Mouse (Mus musculus): Measurements from ENCODE around the gene Agpat2.

Agpat2 gene

GRCm38 (mm10) chr2:26573396-26573795, 30.8 kb downstream of the Agpat2 start:
- DNase-seq = no peak

DNA sequence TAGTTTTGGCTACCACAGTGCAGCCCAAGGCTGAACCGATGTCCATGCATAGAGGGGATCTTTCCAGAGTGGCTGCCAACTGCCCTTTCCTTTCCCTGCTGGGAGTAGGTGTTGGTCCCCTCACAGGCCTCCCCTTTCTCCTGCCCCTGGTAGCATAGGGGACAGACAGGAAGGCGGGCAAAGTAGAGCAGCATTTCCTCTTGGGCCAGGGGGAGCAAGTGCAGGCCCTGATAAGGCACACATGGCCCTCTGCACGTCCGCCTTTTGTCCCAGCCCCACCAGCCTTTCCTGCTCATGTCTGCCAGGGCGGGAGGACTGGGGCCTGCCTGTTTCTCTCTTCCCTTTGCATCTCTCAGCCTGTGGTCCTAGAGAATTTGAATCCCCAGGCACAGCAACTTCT, 32.4 kb downstream of the Agpat2 start:
- DNase-seq = no peak

- no peak for DNase-seq
Observed at GRCm38 (mm10) chr2:26571400-26571799, 32.8 kb downstream of the Agpat2 start.

DNA sequence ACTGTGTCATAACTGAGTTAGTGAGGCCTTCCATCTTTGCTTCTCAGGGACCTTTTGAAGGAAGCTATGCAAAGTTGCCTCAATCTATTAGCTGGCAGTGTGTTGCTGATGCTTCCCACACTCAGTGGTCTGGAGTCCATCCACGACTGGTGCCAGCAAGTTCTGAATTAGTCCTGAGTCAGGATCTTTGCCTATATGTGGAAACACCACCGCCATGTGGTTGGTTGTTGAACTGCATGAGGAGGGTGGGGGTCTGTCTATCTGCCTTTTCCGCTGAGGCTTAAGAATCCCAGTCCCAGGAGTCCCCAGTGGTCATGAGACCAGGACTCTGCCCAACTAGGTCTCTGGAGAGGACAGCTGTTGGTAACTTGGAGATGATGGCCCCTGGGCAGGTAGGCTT, 34.2 kb downstream of the Agpat2 start:
- peak; percentile 72 for DNase-seq

DNA sequence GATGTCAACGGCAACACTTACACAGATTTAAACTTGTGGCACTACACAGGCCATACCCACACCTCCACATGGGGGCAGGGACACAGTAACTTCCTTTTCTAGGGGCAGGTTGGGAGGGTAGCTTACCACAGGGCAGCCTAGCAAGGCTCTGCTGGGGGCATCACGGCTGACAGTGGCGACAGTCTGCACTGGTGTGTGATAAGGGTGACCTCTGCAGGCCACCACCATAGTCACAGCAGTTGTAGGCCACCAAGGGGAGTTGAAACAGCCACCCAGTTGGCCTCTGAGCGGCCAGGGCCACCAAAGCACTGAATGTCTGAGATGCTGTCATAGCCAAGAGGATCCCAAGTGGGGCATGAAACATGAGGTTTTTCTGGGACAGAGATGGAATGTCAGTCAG, 38.0 kb downstream of the Agpat2 start:
- DNase-seq = peak; percentile 74

DNA sequence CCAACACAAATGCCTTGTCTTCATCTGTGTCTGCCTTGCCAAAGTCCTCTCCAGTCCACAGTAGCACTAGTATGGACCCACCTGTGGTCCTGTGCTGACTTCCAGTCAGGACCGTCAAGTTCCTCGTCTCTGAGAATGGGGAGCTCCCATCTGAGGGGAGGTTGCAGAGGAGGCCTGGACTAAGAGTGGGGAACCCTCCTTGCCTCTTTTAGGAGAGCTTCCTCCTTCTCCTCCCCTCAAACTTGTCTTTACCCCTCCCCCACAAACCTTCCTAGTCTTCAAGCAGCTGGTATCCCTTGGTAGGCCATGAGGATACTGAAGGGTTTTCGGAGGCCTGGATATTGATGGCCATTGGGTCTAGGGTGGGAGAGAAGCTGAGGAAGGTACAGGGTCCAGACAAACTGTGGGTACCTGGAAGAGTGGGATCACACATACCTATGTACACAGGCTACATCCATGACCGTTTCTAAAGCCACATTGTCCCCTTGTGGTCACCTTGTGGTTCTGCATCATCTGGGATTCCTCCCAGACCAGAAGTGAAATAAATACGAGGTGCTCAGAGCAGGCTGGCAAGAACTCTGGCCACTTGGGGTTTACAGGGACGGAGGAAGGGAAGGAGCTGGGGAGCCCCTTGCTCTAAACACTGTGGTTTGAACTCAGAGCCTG, 42.7 kb downstream of the Agpat2 start:
- DNase-seq = peak; percentile 79

DNA sequence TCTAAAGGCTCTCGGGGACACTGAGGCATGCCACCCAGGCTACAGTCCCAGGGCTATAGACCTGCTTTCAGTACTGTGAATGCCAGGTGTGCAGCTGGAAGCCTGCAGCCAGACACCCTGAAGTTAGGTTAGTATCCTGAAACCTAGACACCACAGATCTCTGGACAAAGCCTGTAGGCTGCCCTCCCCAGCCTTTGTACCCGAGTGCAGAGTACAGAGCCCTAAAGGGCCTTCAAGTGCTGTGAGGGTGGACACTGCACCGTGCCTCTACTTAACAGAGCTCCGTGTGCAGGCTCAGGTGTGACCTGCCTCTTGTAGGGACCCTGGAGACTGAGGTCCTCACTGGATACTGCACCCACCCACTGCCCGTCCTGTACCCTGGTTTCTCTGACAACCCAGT, 43.7 kb downstream of the Agpat2 start:
- no peak for DNase-seq

GRCm38 (mm10) chr2:26556535-26556993, 47.7 kb downstream of the Agpat2 start:
- no peak for DNase-seq

GRCm38 (mm10) chr2:26555076-26555475, 49.1 kb downstream of the Agpat2 start:
- DNase-seq = no peak

DNA sequence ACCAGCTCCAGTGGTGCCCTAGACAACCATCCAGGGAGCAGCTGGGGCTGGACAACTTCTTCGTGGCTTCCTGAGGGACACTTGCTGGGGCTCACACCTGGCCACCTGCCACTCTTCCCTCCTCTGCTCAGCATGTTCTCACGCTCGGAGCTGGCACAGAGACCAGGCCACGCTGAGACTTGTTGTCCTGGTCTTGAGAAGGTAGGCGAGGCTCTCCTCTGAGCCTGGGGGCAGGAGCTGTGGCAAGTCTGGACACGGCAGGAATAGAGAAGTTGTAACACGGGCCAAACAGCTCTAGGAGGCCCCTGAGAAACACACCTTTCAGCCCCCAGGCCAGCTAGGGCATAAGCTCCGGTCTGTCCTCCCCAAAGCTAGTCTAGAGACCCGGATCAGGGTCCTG, 50.3 kb downstream of the Agpat2 start:
- no peak for DNase-seq

DNA sequence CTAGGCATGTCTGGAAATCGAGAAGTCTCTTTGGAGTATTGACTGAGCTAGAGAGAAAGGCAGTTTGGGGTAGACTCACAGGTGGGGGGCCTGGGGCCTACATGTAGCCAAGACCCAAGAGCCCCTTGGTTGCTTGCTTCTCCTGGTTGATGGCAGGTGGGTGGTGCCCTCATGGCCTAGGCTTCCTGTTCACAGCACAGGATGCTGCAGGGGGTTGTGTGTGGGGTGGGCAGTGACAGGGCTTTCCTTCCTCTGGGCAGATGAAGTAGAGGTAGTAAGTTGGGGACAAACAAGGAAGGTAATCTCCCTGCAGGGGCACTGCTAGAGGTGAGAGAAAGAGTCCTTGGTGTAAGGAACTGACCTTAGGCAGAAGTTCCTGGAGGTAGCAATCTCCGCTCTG, 52.2 kb downstream of the Agpat2 start:
- DNase-seq = no peak

GRCm38 (mm10) chr2:26551446-26551845, 52.8 kb downstream of the Agpat2 start:
- DNase-seq = no peak

- DNase-seq = no peak
Observed at GRCm38 (mm10) chr2:26550777-26551176, 53.4 kb downstream of the Agpat2 start.

DNA sequence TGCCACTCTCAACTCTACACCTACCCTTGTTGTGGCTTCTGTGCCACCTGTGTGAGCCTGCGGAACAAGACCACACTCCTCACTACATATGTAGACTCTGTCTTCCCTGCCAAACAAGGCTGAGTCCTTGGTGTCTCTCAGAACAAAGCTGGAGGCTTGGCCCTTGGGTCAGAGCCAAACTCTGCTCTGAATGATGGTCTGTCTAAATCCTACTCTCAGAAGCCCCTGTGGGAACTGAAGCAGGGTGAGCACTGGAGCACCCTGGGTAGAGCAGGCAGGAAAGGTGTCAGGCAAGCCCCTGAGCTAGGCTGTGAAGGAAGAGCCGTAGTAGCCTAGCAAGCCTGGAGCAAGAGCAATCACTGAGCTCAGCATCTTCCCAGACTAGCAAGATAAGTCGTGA, 54.0 kb downstream of the Agpat2 start:
- DNase-seq = no peak

GRCm38 (mm10) chr2:26549801-26550200, 54.4 kb downstream of the Agpat2 start:
- no peak for DNase-seq

- DNase-seq = peak; percentile 65
Observed at GRCm38 (mm10) chr2:26547481-26547880, 56.7 kb downstream of the Agpat2 start.

DNA sequence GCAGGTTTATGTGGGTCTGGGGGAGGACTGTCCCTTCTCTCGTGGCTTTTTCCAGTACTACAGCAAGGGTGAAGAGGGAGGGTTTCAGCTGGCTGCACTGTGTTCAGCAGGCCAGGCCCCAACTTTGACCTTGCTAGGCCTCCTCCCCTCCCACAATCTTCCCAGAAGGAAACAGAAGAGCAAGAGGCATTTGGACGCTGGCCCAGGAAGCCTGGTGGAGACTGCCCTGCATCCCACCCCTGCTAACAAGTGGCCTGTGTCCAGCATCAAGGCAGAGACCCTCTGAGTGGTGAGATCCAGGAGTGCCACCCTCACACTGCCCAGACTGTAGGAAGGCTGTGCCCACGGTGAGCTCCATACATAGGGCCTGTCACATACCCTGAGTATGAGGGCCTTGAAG, 60.0 kb downstream of the Agpat2 start:
- DNase-seq = no peak

- DNase-seq = no peak
Observed at GRCm38 (mm10) chr2:26543768-26544167, 60.4 kb downstream of the Agpat2 start.

- DNase-seq = no peak
Observed at GRCm38 (mm10) chr2:26543155-26543554, 61.1 kb downstream of the Agpat2 start.
